Mouse (Mus musculus) large intestine, adult 2 months (tissue): Measurements from ENCODE around the gene Catsperg1. TPM values are rescaled to one million over a fixed set of nuclear protein-coding genes. Genes with fewer than 3 reads are reported as not detected.
A peak's percentile ranks its signal among the peaks of the same experiment; 100 is the strongest.
"Not testable (repeated sequence)": the region's sequence is repeated elsewhere in the genome, so short reads cannot be mapped to it uniquely, and the experiment has no call there.

Experiments
- DNase-seq: peaks from one replicate; pipeline ENCODE4 v3.0.0-alpha.2; 2012; ENCODE audit warnings: low read depth, low spot score
- WGBS: fragments of 180-500 bp; shearing (Covaris S2); methylation state at CpG from one replicate; pipeline ENCODE4 v1.1.7; 2018; 5-methylcytosine and 5-hydroxymethylcytosine counted together
- polyA plus RNA-seq: library from polyadenylated mRNA; depleted of rRNA; stranded (reverse); fragments of >200 nt; gene quantifications from 2 replicates; pipeline ENCODE4 v1.2.3, GENCODE M21; 2012; rRNA removed

Gene Catsperg1
- 0.56 and 0.80 TPM in 2 replicates for polyA plus RNA-seq

DNA sequence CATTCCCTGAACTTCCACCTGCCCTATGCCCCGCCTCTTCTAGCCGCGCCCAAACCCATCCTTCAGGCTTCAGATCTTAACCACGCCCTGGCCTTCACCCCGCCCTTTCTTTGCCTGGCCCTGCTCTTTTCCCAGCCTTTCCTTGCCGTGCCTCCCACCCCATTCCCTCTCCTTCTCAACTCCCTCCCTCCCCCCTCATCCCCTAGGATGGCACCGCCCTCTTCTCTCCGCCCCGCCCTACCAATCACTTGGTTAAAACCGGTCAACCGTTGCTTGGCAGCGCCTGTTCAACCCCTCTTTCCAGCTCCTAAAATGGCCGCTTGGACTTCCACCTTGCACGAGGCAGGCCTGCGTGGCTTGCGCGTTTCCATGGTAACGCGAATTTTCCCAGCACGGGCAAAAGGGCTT lies at the start of gene Catsperg1:
Catsperg1 (minus strand) TSS at position 361 of the 408 bp plus-strand sequence.
- 29% methylated on average over 20 of the region's 20 CpGs for WGBS
- no peak for DNase-seq

GRCm38 (mm10) chr7:29262151-29262550 lies 48.3 kb upstream of the Catsperg1 start:
- WGBS: 56% methylated on average over 6 of the region's 6 CpGs

GRCm38 (mm10) chr7:29259781-29260730 lies 46.2 kb upstream of the Catsperg1 start:
- 65% methylated on average over 10 of the region's 10 CpGs for WGBS
- no peak for DNase-seq

More at GRCm38 (mm10) chr7:29262151-29262550, 48.3 kb upstream of the Catsperg1 start:
- DNase-seq: no peak

DNA sequence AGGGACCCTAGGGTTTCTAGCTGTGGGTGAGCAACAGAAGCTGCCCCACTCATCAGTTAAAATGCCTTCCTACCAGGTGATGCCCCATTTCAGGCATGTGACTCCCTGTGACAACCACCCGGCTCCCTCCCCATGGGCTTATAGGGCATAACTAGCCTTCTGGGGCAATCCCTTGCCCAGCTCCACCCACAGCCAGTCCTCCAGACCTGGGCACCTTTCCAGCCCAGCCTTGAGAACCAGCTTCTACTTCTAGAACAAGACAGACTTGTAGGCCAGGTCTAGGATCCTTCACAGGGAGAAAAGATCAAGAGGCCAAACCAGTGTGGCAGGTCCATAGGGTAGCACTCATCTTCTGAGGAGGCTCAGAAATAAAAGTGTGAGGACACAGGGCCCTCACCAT lies 43.5 kb upstream of the Catsperg1 start:
- WGBS: 29% methylated on average over 1 of the region's 1 CpGs
- no peak for DNase-seq

- DNase-seq: no peak
- 39% methylated on average over 4 of the region's 4 CpGs for WGBS
These were observed 42.0 kb upstream of the Catsperg1 start for GRCm38 (mm10) chr7:29255875-29256274.

DNA sequence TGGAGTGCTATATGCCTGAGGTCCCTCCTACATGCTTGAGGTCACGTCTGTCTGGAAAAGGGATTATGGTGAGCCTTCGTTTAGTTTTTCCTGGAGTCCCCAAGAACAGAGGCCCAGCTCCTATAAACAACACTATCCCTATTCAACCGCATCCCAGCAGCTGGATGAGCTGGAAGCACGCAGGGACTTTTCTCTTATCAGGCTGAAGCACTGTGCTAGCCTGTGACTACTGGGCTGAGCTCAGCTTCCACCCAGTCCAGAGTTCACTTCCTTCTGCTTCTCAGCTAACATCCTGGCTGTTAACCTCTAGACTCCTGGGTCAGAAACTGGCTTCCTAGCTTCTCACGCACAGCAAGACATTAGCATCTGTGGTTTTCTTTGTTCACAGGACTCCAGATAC lies 40.0 kb upstream of the Catsperg1 start:
- DNase-seq: no peak
- WGBS: 17% methylated on average over 5 of the region's 5 CpGs

DNA sequence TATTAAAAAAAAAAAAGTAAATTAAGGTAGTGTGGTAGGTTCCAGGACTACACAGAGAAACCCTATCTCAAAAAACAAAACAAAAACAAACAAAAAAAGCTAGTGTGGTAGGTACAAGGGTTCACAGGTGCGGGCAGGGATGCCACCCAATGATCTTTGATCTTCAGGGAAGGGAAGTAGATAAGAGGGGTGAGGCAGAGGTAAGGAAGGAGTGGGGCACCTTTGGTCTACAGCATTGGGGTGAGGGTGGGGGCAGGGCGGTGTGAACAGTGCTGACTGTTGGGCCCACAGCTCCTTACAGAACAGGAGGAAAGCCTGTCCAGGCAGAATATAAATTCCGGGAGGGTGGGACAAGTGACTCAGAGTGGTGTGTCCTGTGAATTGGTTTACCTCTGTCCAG lies 37.3 kb upstream of the Catsperg1 start:
- 22% methylated on average over 3 of the region's 3 CpGs for WGBS
- DNase-seq: peak; percentile 92

DNA sequence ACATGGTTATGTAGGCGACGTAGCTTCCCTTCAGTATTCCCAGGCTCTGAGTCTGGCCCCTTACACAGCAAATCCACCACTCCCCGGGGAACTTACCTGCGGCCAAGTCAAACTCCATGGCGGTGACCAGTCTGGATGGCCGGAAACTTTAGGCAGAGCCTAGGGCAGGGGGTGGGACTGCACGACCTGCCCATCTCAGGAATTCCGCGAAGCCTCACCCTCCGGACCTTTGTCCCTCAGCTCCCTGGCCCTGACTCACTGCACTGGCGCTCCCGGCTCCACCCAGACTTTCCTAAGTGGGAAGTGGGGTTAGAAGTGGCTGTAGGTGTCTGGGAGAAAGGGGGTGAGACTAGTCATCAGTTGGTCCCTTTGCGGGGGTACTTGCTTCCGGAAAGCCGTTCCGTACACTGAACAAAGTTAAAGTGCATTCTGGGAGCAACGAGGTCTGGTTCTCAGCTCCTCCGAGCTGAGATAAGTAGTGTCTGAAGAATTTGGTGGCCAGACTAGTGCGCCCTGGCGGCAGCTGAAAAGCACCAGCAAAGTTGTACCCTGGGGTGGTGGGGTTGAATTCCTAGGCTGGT lies 34.5 kb upstream of the Catsperg1 start, which contains the start of gene 2200002D01Rik:
2200002D01Rik (minus strand) TSS at position 206 of the 581 bp plus-strand sequence.
- 21% methylated on average over 20 of the region's 20 CpGs for WGBS
- peak; percentile 92 for DNase-seq

GRCm38 (mm10) chr7:29247706-29248105 lies 33.9 kb upstream of the Catsperg1 start:
- no peak for DNase-seq
- WGBS: 10% methylated on average over 19 of the region's 19 CpGs

DNA sequence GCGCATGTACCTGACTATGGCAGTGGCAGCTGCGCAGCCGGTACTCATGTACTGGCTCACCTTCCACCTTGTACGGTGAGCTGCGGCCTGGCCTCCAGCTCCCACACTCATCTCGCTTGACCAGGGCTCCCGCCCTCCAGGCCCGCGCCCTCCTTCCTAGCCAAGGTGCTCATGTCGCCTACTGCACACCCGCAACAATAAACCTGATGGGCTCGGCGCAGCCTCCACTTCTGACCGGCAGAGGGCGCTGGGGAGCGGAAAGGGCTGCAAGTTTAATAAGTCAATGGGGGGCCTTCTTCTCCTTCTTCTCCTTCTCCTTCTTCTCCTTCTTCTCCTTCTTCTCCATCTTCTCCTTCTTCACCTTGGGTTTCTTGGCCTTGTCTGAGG lies 33.5 kb upstream of the Catsperg1 start:
- no peak for DNase-seq
- 17% methylated on average over 16 of the region's 16 CpGs for WGBS

DNA sequence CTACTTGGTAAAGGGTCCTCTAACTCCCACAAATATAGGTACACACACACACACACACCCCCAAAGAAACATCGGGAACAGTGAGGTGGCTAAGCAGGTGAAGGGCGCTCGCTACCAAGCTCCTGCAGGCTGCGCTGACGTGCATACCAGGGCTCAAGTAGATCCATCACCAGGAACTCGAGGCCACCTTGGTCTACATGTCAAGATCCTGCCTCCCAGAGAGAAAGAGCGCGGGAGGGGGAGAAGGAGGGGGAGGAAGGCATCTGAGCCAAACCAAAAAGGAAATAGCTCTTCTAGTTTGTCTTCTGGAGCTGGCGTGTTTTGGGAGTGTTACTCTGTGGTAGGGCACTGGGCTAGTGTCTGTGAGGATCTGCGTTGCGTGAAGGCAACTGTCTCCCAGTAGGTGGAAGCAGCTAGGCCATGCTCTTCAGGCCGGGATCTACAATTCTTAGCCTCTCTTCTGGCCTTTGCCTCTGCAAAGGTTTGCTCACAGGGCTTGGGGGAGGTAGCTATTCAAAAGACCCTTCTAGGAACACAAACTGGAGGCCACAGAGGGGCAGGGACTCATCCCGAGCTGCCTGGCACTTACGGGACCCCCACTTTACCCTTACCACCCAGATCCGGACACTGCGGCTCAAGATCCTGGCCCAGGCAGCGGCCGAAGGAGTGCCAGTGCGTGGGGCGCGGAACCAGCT lies 32.9 kb upstream of the Catsperg1 start:
- WGBS: 42% methylated on average over 21 of the region's 21 CpGs
- DNase-seq: no peak

DNA sequence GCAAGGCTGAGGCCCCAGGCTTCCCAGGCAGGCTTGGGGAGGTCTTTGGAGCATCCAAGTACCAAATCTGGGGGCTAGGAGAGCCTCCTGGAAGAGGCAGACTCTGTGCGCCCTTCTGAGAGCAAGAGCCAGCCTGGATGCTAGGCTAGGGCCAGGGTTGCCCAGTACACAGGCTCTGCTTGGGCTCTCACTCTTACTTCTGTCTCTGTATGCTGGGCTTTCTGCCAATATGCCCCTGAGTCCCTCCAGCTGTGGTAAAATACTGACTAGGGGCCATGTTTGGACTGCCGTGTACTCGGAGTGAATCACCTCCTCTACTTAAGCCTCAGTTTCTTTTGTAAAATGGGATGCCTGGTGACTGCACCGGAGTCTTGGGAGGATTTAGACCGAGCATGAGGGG lies 32.2 kb upstream of the Catsperg1 start:
- DNase-seq: no peak
- WGBS: 64% methylated on average over 5 of the region's 5 CpGs

- DNase-seq: no peak
- WGBS: 74% methylated on average over 7 of the region's 7 CpGs
These were observed 31.0 kb upstream of the Catsperg1 start for GRCm38 (mm10) chr7:29244732-29245416.

- DNase-seq: peak; percentile 97
- WGBS: under 1% methylated on average over 60 of the region's 60 CpGs
These were observed 24.5 kb upstream of the Catsperg1 start, which contains the start of gene Yif1b for GRCm38 (mm10) chr7:29238019-29238967. Gene Yif1b (plus strand): TSS chr7:29238329.

GRCm38 (mm10) chr7:29237596-29237995 lies 23.8 kb upstream of the Catsperg1 start:
- DNase-seq: not testable (repeated sequence)
- WGBS: 20% methylated on average over 6 of the region's 6 CpGs

DNA sequence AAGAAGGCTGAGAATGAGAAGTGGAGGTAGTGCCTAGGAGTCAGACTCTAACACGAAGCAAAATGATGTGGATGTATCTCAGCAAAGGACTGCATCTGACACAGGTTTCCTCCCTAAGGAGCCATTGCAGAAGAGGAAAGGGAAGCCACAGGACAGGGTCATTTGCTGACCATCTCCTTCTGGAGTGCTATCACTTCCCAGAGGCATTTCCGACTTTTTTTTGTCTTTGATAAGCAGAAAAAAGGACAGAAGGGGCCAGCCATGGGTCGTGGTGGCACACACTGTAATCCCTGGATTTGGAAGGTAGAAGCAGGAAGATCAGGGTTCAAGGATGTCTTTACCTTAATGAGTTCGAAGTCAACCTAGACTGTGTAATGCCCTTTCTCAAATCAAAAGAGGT lies 22.8 kb upstream of the Catsperg1 start:
- WGBS: 81% methylated on average over 4 of the region's 4 CpGs
- DNase-seq: no peak

DNA sequence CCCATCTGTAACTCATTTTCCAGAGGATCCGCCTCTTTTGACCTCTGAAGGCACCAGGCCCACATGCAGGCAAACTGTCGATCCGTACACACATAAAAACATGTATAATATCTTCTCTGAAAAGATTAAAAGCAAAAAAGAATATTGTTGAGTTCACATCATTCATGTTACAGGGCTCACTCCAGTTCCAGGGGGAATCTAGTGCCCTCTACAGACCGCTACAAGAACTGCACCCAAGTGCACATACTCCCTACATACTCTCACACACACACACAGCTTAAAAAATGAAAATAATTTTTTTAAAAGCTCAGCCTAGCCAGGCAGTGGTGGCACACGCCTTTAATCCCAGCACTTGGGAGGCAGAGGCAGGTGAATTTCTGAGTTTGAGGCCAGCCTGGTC lies 20.8 kb upstream of the Catsperg1 start:
- DNase-seq: no peak
- 89% methylated on average over 5 of the region's 5 CpGs for WGBS

DNA sequence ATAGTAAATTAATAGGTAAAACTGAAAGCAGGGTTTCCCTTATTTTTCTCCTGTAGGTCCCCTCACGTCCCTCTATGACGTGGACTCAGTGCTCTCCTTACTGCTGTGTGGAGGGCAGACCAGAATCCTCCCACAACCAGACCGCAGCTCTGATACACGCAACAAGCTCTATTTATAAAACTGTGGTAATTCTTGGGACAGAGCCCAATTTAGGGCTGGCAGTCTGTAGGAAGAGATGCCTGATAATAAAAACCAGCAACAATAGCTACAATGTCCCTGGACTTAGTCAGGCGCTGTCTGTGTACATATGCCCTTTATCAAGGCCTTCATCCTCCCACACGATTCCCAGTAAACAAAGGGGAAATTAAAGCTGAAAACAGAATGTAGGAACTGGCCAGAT lies 19.9 kb upstream of the Catsperg1 start:
- 29% methylated on average over 6 of the region's 6 CpGs for WGBS
- no peak for DNase-seq
